In the genomic region with DNA sequence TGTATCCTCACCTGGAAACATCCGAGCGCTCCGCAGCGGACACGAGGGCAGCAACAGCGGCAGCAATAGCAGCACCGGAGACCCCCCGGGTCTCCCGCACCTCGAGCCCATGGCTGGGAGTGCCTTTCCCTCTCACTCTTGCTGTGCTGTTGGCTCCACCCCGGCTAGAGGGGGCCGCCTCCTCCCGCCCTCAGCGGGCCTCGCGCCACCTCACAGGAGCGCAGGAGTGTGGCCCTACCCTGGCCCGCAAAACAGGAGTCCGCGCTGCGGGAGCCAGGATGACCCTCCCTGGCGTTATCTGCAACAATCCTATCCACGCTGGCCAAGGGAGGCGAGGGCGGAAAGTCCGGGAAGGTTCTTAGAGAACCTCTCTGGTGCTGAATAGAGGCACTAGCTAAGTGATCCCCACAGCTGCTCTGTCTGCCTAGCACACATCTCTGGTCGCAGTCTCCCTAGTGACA, we compare ENCODE assay signal across 7 mouse cellular contexts. TPM values are rescaled to one million over a fixed set of nuclear protein-coding genes. Genes with fewer than 3 reads are reported as not detected.
A peak's percentile ranks its signal among the peaks of the same experiment; 100 is the strongest.
DNase-seq lines count a peak whose midpoint lies in the region; ATAC-seq and TF ChIP-seq lines count a peak whose summit lies in the region.

Adam33 (minus strand) TSS at position 411 of the 461 bp plus-strand sequence.

- H3K36me3 ChIP-seq in spleen, adult 2 months (ENCODE audit: control insufficient read depth, insufficient read depth, low read length): no peaks in the 10 kb centered on the region
- no peaks in the 10 kb centered on the region for H3K36me3 ChIP-seq in hindbrain, embryonic 15.5 days
- H3K36me3 ChIP-seq in midbrain, embryonic 11.5 days (ENCODE audit: control insufficient read depth, insufficient read depth, low read length): no peaks in the 10 kb centered on the region

- intact Hi-C loops in left cerebral cortex, postnatal 14 days (cut with DNase I): no loop called here

- 9% methylated on average over 21 of the region's 27 CpGs for WGBS in spleen, adult 2 months
- WGBS in hindbrain, embryonic 15.5 days: 2% methylated on average over 26 of the region's 27 CpGs
- 3% methylated on average over 22 of the region's 27 CpGs for WGBS in midbrain, embryonic 11.5 days

- DNase-seq in spleen, adult 2 months (ENCODE audit: low read depth in 1 of 2, low spot score in 2 of 2): no peak
- no peak for DNase-seq in spleen, postnatal 4 days (ENCODE audit: low spot score in 2 of 2)
- DNase-seq in midbrain, embryonic 11.5 days (ENCODE audit: low spot score, missing footprints): peak; percentile 87
- no peak for DNase-seq in left cerebral cortex, postnatal 14 days (ENCODE audit: low spot score in 2 of 2)
- DNase-seq in B cell, adult 2 months: no peak

- no peak within 1 kb of the TSS for H3K9ac ChIP-seq in hindbrain, embryonic 15.5 days
- no peak within 1 kb of the TSS; the same call in 1 of the 2 replicates for H3K9ac ChIP-seq in midbrain, embryonic 11.5 days (ENCODE audit: low read length)

- no peak within 1 kb of the TSS for H3K27ac ChIP-seq in spleen, adult 2 months (ENCODE audit: insufficient read depth, low read length)
- H3K27ac ChIP-seq in embryonic fibroblast, embryonic 13.5 days (ENCODE audit: insufficient read depth, low read length): no peak within 1 kb of the TSS
- H3K27ac ChIP-seq in hindbrain, embryonic 15.5 days (replicated peaks): no peak within 1 kb of the TSS
- H3K27ac ChIP-seq in midbrain, embryonic 11.5 days (ENCODE audit: low read depth, low read length): no peak within 1 kb of the TSS

- peak within 1 kb of the TSS; percentile 63 for H3K4me2 ChIP-seq in hindbrain, embryonic 15.5 days
- peak within 1 kb of the TSS; percentile 41 for H3K4me2 ChIP-seq in midbrain, embryonic 11.5 days

- H3K4me1 ChIP-seq in spleen, adult 2 months (ENCODE audit: control insufficient read depth, insufficient read depth, insufficient read length): no peaks in the 10 kb centered on the region
- H3K4me1 ChIP-seq in embryonic fibroblast, embryonic 13.5 days (ENCODE audit: control insufficient read depth, insufficient read depth, low read length): peaks cover 12% of the 10 kb centered on the region
- peaks cover 7% of the 10 kb centered on the region for H3K4me1 ChIP-seq in hindbrain, embryonic 15.5 days (replicated peaks)
- peaks cover 3% of the 10 kb centered on the region; the same call in 1 of the 2 replicates for H3K4me1 ChIP-seq in midbrain, embryonic 11.5 days (ENCODE audit: control insufficient read depth, insufficient read depth, low read length)

- 0 out of 2 replicates have a peak, but pooled peaks cover 2% of the 10 kb centered on the region for H3K27me3 ChIP-seq in spleen, adult 2 months (ENCODE audit: control insufficient read depth, insufficient read depth, low read length)
- peaks cover 24% of the 10 kb centered on the region for H3K27me3 ChIP-seq in hindbrain, embryonic 15.5 days
- peaks cover 14% of the 10 kb centered on the region for H3K27me3 ChIP-seq in midbrain, embryonic 11.5 days (ENCODE audit: control insufficient read depth, insufficient read depth, low read length)

- no peak for ATAC-seq in hindbrain, embryonic 15.5 days (ENCODE audit: low FRiP score, low read depth)
- ATAC-seq in midbrain, embryonic 11.5 days (ENCODE audit: low FRiP score): no peak

- H3K4me3 ChIP-seq in spleen, adult 2 months (ENCODE audit: extremely low read depth, insufficient read depth, insufficient read length): no peak within 1 kb of the TSS
- H3K4me3 ChIP-seq in embryonic fibroblast, embryonic 13.5 days (ENCODE audit: insufficient read depth, low read length): peak within 1 kb of the TSS; percentile 15
- peak within 1 kb of the TSS; percentile 26 for H3K4me3 ChIP-seq in hindbrain, embryonic 15.5 days
- H3K4me3 ChIP-seq in midbrain, embryonic 11.5 days (ENCODE audit: low read depth, low read length): peak within 1 kb of the TSS; percentile 13; the same call in 1 of the 2 replicates

- TF ChIP-seq CTCF in spleen, adult 2 months (IDR thresholded peaks at IDR 0.05; ENCODE audit: extremely low read depth, insufficient read depth, insufficient read length, insufficient replicate concordance): no peak
- TF ChIP-seq CTCF in embryonic fibroblast, embryonic 13.5 days (IDR thresholded peaks at IDR 0.05; ENCODE audit: borderline replicate concordance, insufficient read depth, low read length): no peak

- TF ChIP-seq POLR2A in spleen, adult 2 months (IDR thresholded peaks at IDR 0.05; ENCODE audit: low read depth, low read length): no peak
- 0 out of 2 replicates have a peak, but pooled peaks have one; percentile 12 for TF ChIP-seq POLR2A in embryonic fibroblast, embryonic 13.5 days (IDR thresholded peaks at IDR 0.05; ENCODE audit: low read depth, low read length)

- no peaks in the 10 kb centered on the region for H3K9me3 ChIP-seq in hindbrain, embryonic 15.5 days
- no peaks in the 10 kb centered on the region for H3K9me3 ChIP-seq in midbrain, embryonic 11.5 days (ENCODE audit: control insufficient read depth, low read length)

RNA-seq across cellular contexts. Expression of gene Adam33, which starts in this region (rescaled TPM):
- polyA plus RNA-seq in spleen, adult 2 months (2012; rRNA removed): 17.5 and 18.9 TPM in 2 replicates
- polyA plus RNA-seq in embryonic fibroblast, embryonic 13.5 days (2011; ENCODE audit: insufficient read length, low read depth, missing spikeins): 15.6 and 23.3 TPM in 2 replicates
- 1.0 and 2.3 TPM in 2 replicates for polyA plus RNA-seq in hindbrain, embryonic 15.5 days (2015; fragmentation: Nextera tagmentation; extraction: Ambion mirVana)
- polyA plus RNA-seq in midbrain, embryonic 11.5 days (2014; fragmentation: Nextera tagmentation; extraction: Ambion mirVana): 0.64 and 0.68 TPM in 2 replicates
- total RNA-seq in left cerebral cortex, postnatal 14 days (2021): 1 to 10 TPM; 2.3 to 3.7 TPM

Comparison
In these comparisons a context has a peak if more than half of its experiments do, and no peak if none do; other contexts are left out.
1. Peak in DNase-seq, H3K4me3 ChIP-seq and H3K4me2 ChIP-seq in midbrain, embryonic 11.5 days; RNA of the gene not detected or under 1 TPM.